Mouse (Mus musculus): ENCODE measurements around the gene Sox18.

The Sox18 gene

DNA sequence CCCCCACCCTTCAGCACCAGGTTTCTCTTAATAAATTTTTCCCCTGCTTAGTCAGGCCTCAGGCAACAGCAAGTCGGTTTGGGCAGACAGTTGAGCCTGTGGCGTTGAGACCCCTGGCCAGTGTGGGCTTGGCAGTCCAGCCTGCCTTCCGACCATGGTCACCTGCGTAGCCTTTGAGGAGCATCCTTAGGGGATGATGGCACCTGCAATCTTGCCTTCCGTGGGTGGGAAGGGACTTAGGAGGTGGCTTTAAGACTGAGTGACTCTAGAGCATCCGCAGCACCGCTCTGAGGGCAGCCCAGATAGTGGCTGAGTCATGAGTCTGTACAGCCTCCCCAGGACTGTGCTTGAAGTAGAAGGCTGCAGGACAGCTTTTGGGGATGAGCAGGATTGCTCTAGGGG, 9.3 kb upstream of the Sox18 start:
- no peak for DNase-seq (ENCODE audit: low spot score)

- no peak for DNase-seq (ENCODE audit: low spot score)
These were observed 8.7 kb upstream of the Sox18 start, which contains the start of gene Tcea2 for GRCm38 (mm10) chr2:181679951-181680715. TSS of gene Tcea2 (plus strand) at chr2:181680310.

DNA sequence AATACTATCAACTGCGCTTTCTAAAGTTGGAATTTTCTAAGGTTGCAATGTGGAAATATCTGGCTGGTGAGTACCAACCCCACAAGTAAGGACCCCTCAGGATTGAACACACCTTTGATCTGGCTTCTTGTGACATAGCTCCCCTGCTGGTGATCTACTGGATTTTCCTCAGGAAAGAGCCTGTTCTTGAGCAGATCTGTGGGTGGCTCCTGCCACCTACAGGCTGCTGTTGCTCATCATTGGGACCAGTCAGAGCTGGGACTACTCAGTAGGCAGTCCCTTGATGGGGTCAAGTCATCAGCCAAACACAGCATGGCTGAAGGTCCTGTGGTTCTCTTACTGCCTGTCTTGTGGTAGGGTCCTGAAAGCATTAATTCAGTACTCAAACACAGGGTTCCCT, 7.3 kb upstream of the Sox18 start:
- peak; percentile 59 for DNase-seq (ENCODE audit: low spot score)

DNA sequence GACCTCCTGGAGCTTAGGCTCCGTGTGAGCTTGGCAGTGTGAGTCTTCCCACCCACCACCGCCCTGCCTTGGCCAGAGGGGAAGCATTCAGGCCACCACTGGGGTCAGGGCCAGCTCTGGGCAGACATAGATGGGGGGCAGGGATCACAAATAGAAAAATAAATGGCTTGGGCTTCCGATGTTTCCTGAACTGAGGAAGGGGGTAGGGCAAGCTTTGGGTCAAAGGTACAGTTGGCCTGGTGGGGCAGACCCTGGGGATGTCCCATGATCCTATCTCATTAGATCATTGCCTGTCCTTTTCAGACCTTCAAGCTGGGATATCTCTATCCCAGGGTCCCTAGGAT, 6.3 kb upstream of the Sox18 start:
- DNase-seq (ENCODE audit: low spot score): no peak

GRCm38 (mm10) chr2:181677096-181677754, 5.8 kb upstream of the Sox18 start:
- DNase-seq (ENCODE audit: low spot score): no peak

GRCm38 (mm10) chr2:181676424-181676823, 5.0 kb upstream of the Sox18 start:
- DNase-seq (ENCODE audit: low spot score): no peak

DNA sequence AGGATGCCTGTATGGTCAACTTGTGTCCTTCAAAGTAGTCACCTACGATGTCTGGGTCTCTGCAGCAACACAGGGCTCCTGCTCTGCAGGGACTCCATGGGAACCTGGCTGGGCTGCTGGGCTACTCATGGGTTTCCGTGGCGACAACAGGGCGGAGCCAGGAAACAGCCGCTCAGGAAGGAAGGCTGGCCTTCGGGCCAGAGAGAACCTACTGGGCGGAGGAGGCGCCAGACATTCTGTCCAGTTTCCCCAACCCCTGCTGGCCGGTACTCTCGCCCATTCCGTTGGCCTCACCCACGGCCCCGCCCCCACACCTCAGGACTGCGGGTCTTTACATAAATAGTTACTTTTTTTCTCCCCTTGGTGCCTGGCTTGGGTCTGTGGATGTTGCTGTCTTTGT, 4.0 kb upstream of the Sox18 start:
- DNase-seq (ENCODE audit: low spot score): peak; percentile 51

- no peak for DNase-seq (ENCODE audit: low spot score)
These were observed 3.5 kb upstream of the Sox18 start for GRCm38 (mm10) chr2:181674934-181675333.

- no peak for DNase-seq (ENCODE audit: low spot score)
These were observed 2.1 kb upstream of the Sox18 start for GRCm38 (mm10) chr2:181673501-181673900.

- DNase-seq (ENCODE audit: low spot score): no peak
These were observed 544 bp upstream of the Sox18 start for GRCm38 (mm10) chr2:181671984-181672383.

GRCm38 (mm10) chr2:181670913-181671311, 528 bp downstream of the Sox18 start:
- DNase-seq (ENCODE audit: low spot score): no peak

GRCm38 (mm10) chr2:181670285-181670912, 1.0 kb downstream of the Sox18 start:
- no peak for DNase-seq (ENCODE audit: low spot score)

- no peak for DNase-seq (ENCODE audit: low spot score)
These were observed 8.2 kb downstream of the Sox18 start for GRCm38 (mm10) chr2:181663298-181663630.

GRCm38 (mm10) chr2:181662620-181663297, 8.7 kb downstream of the Sox18 start:
- DNase-seq (ENCODE audit: low spot score): no peak

GRCm38 (mm10) chr2:181659609-181660055, 11.8 kb downstream of the Sox18 start:
- peak; percentile 81 for DNase-seq (ENCODE audit: low spot score)

DNA sequence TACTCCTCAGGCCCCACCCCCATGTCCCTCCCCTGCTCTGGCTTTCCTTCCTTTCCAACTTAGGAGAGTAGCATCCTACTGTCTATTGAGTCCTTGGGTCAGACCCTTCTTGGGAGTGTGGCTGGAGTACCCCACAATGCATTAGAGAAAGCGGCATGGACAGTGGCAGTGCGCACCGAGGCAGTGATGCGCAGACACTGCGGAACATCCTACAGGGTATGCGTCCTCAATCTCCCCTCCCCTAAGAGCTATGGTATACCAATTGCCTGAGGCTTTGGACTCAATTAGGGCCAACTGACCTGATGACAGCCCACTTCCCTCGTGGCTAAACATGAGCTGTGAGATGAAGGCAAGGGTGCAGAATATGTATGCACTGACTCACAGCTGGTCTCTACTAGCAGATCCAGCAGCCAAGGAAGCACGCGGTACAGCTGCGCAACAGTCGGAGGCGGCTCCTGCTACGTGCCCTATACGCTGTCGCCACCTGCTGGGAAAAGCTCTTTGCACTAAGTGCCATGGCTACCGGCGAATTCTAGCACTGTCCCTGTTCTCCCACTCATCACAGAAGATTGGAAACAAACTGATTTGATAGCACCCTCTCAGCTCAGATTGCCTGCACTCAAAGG, 12.4 kb downstream of the Sox18 start:
- no peak for DNase-seq (ENCODE audit: low spot score)

- DNase-seq (ENCODE audit: low spot score): no peak
These were observed 12.9 kb downstream of the Sox18 start for GRCm38 (mm10) chr2:181658528-181658927.

DNA sequence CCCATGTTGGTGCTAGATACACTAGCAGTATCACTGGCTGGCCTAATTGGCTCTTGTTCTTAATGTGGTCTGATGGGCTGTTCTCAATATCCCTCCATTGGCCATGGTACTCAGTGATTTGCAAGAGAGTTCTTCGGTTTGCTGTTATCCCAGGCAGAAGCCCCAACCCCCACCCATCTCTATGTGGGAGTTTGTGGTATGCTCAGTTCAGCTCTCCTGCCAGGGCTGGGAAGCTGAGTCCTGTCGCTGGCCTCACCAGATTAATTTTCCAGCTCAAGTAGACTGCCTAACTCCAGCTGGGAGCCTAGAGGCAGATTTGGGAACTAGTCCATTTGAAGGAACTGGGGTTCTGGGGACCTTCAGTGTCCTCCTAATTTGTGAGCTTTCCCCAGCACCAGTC, 14.0 kb downstream of the Sox18 start:
- no peak for DNase-seq (ENCODE audit: low spot score)

DNA sequence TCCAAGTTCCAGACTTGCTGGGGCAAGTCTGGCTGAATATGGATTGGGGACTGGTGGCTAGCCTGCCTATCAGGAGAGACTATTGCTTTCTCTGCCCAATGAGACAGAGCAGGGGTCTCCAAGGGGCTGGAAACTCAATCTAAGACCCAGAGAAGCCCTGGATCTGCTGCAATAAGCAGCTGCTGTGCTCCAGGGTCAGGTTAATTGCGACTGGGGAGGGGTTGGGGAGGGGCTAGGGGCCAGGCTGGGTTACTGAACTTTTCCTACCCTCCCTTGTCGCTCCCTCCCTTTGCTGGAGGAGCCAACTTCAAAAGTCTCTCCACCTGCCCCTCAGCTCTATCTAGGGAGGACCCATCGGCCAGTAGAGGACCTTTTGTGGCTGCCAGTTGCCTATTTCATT, 14.7 kb downstream of the Sox18 start, which contains the start of gene Gm29797:
Gene Gm29797, plus strand, starts transcription at position 301 of the 400 bp plus-strand sequence.
- no peak for DNase-seq (ENCODE audit: low spot score)

GRCm38 (mm10) chr2:181653523-181653922, 17.9 kb downstream of the Sox18 start:
- DNase-seq (ENCODE audit: low spot score): no peak

GRCm38 (mm10) chr2:181653065-181653464, 18.4 kb downstream of the Sox18 start:
- DNase-seq (ENCODE audit: low spot score): no peak

DNA sequence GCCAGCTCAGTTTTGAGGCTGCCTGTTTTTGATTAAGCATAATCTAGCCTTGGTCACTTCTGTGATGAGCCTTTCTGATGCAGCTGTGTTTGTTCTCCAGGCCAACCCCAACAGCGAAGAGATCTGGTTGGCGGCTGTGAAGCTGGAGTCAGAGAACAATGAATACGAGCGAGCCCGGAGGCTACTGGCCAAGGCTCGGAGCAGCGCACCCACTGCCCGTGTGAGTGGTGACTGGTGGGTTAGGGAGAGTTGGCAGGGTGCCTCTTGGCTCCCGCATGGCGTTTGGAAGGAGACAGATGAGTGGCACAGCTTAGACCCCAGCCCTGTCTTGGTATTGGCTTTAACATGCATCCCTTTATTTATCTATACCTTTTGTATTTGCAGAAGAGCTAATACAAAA, 22.5 kb downstream of the Sox18 start:
- DNase-seq (ENCODE audit: low spot score): no peak
